Mouse (Mus musculus) CH12.LX (cell line): ENCODE measurements around the gene Birc3.

ENCODE experiments used
- CTCF ChIP-seq, 2 experiments: IDR thresholded peaks in 1 of 2; conservative IDR thresholded peaks in 1 of 2; 2 replicates each; pipeline ENCODE4 v1.5.1; 2011 to 2012; ENCODE audit warnings: low read depth in 2 of 2, low read length in 2 of 2, improper control_type of control experiment in 1 of 2, inconsistent platforms in 1 of 2, mild to moderate bottlenecking in 1 of 2, moderate library complexity in 1 of 2
- PAX5 ChIP-seq: IDR thresholded peaks from 2 replicates; pipeline ENCODE4 v1.6.1; 2012; ENCODE audit warnings: low read length, inconsistent platforms, mixed read lengths
- POLR2A ChIP-seq: IDR thresholded peaks from 2 replicates; pipeline ENCODE4 v1.6.1; 2011; ENCODE audit warnings: low read depth, mild to moderate bottlenecking, improper control_type of control experiment, low read length
- POLR2AphosphoS2 ChIP-seq: IDR thresholded peaks from 2 replicates; pipeline ENCODE4 v1.6.1; 2011; ENCODE audit warnings: low read depth, low read length, improper control_type of control experiment
- RCOR1 ChIP-seq: conservative IDR thresholded peaks from 2 replicates; pipeline ENCODE4 v1.6.1; 2012; ENCODE audit warnings: low read depth, mild to moderate bottlenecking, inconsistent platforms, low read length, improper control_type of control experiment
- UBTF ChIP-seq: IDR thresholded peaks from 2 replicates; pipeline ENCODE4 v1.6.1; 2012; ENCODE audit warnings: low read depth, mild to moderate bottlenecking, inconsistent platforms, low read length, improper control_type of control experiment, moderate library complexity

DNA sequence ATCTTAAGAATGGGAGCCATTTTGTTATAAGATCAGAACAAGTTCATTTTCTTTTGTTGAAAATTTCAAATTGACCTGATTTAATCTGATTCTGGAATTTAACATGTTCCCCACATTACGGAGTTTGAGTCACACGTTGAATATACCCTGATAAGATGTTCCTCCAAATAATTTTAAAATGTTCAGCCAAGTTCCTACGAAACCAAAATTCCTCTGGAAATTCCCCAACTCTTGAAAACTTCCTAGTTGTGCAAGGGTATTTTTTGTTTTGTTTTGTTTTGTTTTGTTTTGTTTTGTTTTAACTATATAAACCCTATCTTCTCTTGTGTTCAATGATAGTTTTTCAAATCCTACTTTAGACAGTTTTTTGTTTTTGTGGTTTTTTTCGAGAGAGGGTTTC is 44.3 kb downstream of the Birc3 start:
- no peak for TF ChIP-seq POLR2AphosphoS2
- no peak for TF ChIP-seq CTCF (conservative IDR thresholded peaks at IDR 0.05 in 1 of 2, IDR thresholded peaks at IDR 0.05 in 1 of 2; ENCODE audit: low read depth in 2 of 2, low read length in 2 of 2)
- TF ChIP-seq PAX5: no peak
- no peak for TF ChIP-seq UBTF
- TF ChIP-seq POLR2A: no peak
- no peak for TF ChIP-seq RCOR1
